Mouse (Mus musculus) brain, adult 2 months (tissue): Measurements from ENCODE around the gene Irak2.
"Not testable (repeated sequence)": the region's sequence is repeated elsewhere in the genome, so short reads cannot be mapped to it uniquely, and the experiment has no call there.

ENCODE experiments used
- DNase-seq: peaks from one replicate; pipeline ENCODE4 v3.0.0; 2011; ENCODE audit warnings: low read depth, low spot score

Irak2 gene

GRCm38 (mm10) chr6:113667611-113668122 is 29.4 kb downstream of the Irak2 start:
- no peak for DNase-seq

- DNase-seq, result peak; percentile 35
Observed at GRCm38 (mm10) chr6:113668287-113669154, 30.3 kb downstream of the Irak2 start.

GRCm38 (mm10) chr6:113669821-113670220 is 31.6 kb downstream of the Irak2 start:
- no peak for DNase-seq

- DNase-seq, result not testable (repeated sequence)
Observed at GRCm38 (mm10) chr6:113672029-113672428, 33.8 kb downstream of the Irak2 start.

- DNase-seq, result no peak
Observed at GRCm38 (mm10) chr6:113672989-113673388, 34.7 kb downstream of the Irak2 start.

- no peak for DNase-seq
Observed at GRCm38 (mm10) chr6:113675234-113675633, 37.0 kb downstream of the Irak2 start.

- no peak for DNase-seq
Observed at GRCm38 (mm10) chr6:113675991-113676390, 37.7 kb downstream of the Irak2 start.

GRCm38 (mm10) chr6:113677070-113677734 is 38.9 kb downstream of the Irak2 start:
- DNase-seq, result peak; percentile 50

- no peak for DNase-seq
Observed at GRCm38 (mm10) chr6:113678246-113679012, 40.2 kb downstream of the Irak2 start.

GRCm38 (mm10) chr6:113679993-113680566 is 41.8 kb downstream of the Irak2 start:
- no peak for DNase-seq

- peak; percentile 81 for DNase-seq
Observed at GRCm38 (mm10) chr6:113681271-113681670, 43.0 kb downstream of the Irak2 start.

- DNase-seq, result no peak
Observed at GRCm38 (mm10) chr6:113683081-113683825, 45.0 kb downstream of the Irak2 start.

- DNase-seq, result no peak
Observed at GRCm38 (mm10) chr6:113686551-113687125, 48.4 kb downstream of the Irak2 start.

GRCm38 (mm10) chr6:113690008-113690399 is 51.7 kb downstream of the Irak2 start:
- DNase-seq, result no peak

GRCm38 (mm10) chr6:113690400-113691083 is 52.3 kb downstream of the Irak2 start:
- no peak for DNase-seq

- DNase-seq, result no peak
Observed at GRCm38 (mm10) chr6:113691084-113691462, 52.8 kb downstream of the Irak2 start.

GRCm38 (mm10) chr6:113692661-113693133 is 54.4 kb downstream of the Irak2 start:
- no peak for DNase-seq

- DNase-seq, result no peak
Observed at GRCm38 (mm10) chr6:113693377-113693776, 55.1 kb downstream of the Irak2 start.

- no peak for DNase-seq
Observed at GRCm38 (mm10) chr6:113695203-113695602, 56.9 kb downstream of the Irak2 start.
